Mouse (Mus musculus) MEL (cell line): ENCODE results near the gene Phgr1. TPM values are rescaled to one million over a fixed set of nuclear protein-coding genes. Genes with fewer than 3 reads are reported as not detected.
A peak's percentile ranks its signal among the peaks of the same experiment; 100 is the strongest.

ENCODE experiments used
- DNase-seq: peaks from one replicate; pipeline ENCODE4 v3.0.0; 2011; ENCODE audit warnings: low read depth, low spot score
- H3K27ac ChIP-seq: 2 replicates; pipeline ENCODE4 v1.5.1; 2012; ENCODE audit warnings: low read depth, mild to moderate bottlenecking, control low read depth, low read length, moderate library complexity; ENCODE audit not compliant: control insufficient read depth
- H3K27me3 ChIP-seq, 2 experiments: fragments of 150-350 bp in 1 of 2; sonication (generic) in 1 of 2; 2 replicates each; pipeline ENCODE4 v1.6.1; 2012; ENCODE audit warnings: low read length in 2 of 2, mild to moderate bottlenecking in 2 of 2, improper control_type of control experiment in 1 of 2, moderate library complexity in 1 of 2; ENCODE audit not compliant: insufficient read depth in 2 of 2, control insufficient read depth in 1 of 2
- H3K36me3 ChIP-seq, 2 experiments: 2 replicates each; pipeline ENCODE4 v1.6.1; 2012 to 2014; ENCODE audit warnings: low read length in 2 of 2, improper control_type of control experiment in 1 of 2, inconsistent platforms in 1 of 2, mild to moderate bottlenecking in 1 of 2; ENCODE audit not compliant: insufficient read depth in 2 of 2, control insufficient read depth in 1 of 2
- H3K4me1 ChIP-seq, 2 experiments: fragments of 150-350 bp in 1 of 2; sonication (generic) in 1 of 2; 2 replicates each; pipeline ENCODE4 v1.6.1; 2012; ENCODE audit warnings: low read length in 2 of 2, improper control_type of control experiment in 1 of 2, mild to moderate bottlenecking in 1 of 2; ENCODE audit not compliant: insufficient read depth in 2 of 2, control insufficient read depth in 1 of 2
- H3K4me3 ChIP-seq, 2 experiments: fragments of 150-350 bp in 1 of 2; sonication (generic) in 1 of 2; 2 replicates each; pipeline ENCODE4 v1.5.1; 2012; ENCODE audit warnings: low read depth in 2 of 2, low read length in 2 of 2, mild to moderate bottlenecking in 2 of 2, moderate library complexity in 2 of 2, control low read depth in 1 of 2, improper control_type of control experiment in 1 of 2; ENCODE audit not compliant: control insufficient read depth in 1 of 2, insufficient read depth in 1 of 2
- H3K79me2 ChIP-seq: 2 replicates; pipeline ENCODE4 v1.6.1; 2012; ENCODE audit warnings: mild to moderate bottlenecking, low read length, moderate library complexity; ENCODE audit not compliant: control insufficient read depth, poor library complexity, insufficient read depth
- H3K9ac ChIP-seq: 2 replicates; pipeline ENCODE4 v1.6.1; 2012; ENCODE audit warnings: low read depth, mild to moderate bottlenecking, control low read depth, low read length, moderate library complexity; ENCODE audit not compliant: control insufficient read depth, poor library complexity, severe bottlenecking
- H3K9me3 ChIP-seq: fragments of 150-350 bp; sonication (generic); replicated peaks from 2 replicates; pipeline ENCODE4 v1.6.1; 2012; ENCODE audit warnings: mild to moderate bottlenecking, low read length, improper control_type of control experiment, moderate library complexity; ENCODE audit not compliant: insufficient read depth
- BHLHE40 ChIP-seq: IDR thresholded peaks from 2 replicates; pipeline ENCODE4 v1.6.1; 2012; ENCODE audit warnings: low read depth, mild to moderate bottlenecking, inconsistent platforms, low read length, improper control_type of control experiment, borderline replicate concordance
- CHD1 ChIP-seq: IDR thresholded peaks from 2 replicates; pipeline ENCODE4 v1.6.1; 2012; ENCODE audit warnings: low read depth, mild to moderate bottlenecking, inconsistent platforms, low read length, improper control_type of control experiment
- CHD2 ChIP-seq: IDR thresholded peaks from 2 replicates; pipeline ENCODE4 v1.6.1; 2011; ENCODE audit warnings: low read length, improper control_type of control experiment
- ELF1 ChIP-seq: IDR thresholded peaks from 2 replicates; pipeline ENCODE4 v1.6.1; 2014; ENCODE audit warnings: low read depth, mild to moderate bottlenecking, inconsistent platforms, low read length, improper control_type of control experiment, moderate library complexity
- ETS1 ChIP-seq: IDR thresholded peaks from 2 replicates; pipeline ENCODE4 v1.6.1; 2012; ENCODE audit warnings: low read depth, mild to moderate bottlenecking, inconsistent platforms, low read length, improper control_type of control experiment, moderate library complexity
- GABPA ChIP-seq: IDR thresholded peaks from 2 replicates; pipeline ENCODE4 v1.6.1; 2012; ENCODE audit warnings: low read depth, mild to moderate bottlenecking, inconsistent platforms, low read length, improper control_type of control experiment, moderate library complexity
- GATA1 ChIP-seq: IDR thresholded peaks from 2 replicates; pipeline ENCODE4 v1.6.1; 2011; ENCODE audit warnings: low read depth, low read length, improper control_type of control experiment
- JUND ChIP-seq: IDR thresholded peaks from 2 replicates; pipeline ENCODE4 v1.6.1; 2011; ENCODE audit warnings: low read depth, mild to moderate bottlenecking, improper control_type of control experiment, low read length
- KAT2A ChIP-seq: conservative IDR thresholded peaks from 2 replicates; pipeline ENCODE4 v1.6.1; 2012; ENCODE audit warnings: low read depth, low read length, improper control_type of control experiment, inconsistent platforms
- MAFK ChIP-seq: IDR thresholded peaks from 2 replicates; pipeline ENCODE4 v1.6.1; 2011; ENCODE audit warnings: low read depth, mild to moderate bottlenecking, low read length, improper control_type of control experiment, borderline replicate concordance
- MAX ChIP-seq: IDR thresholded peaks from 2 replicates; pipeline ENCODE4 v1.6.1; 2011; ENCODE audit warnings: low read length, improper control_type of control experiment
- MAZ ChIP-seq: IDR thresholded peaks from 2 replicates; pipeline ENCODE4 v1.6.1; 2012; ENCODE audit warnings: low read depth, mild to moderate bottlenecking, inconsistent platforms, low read length, improper control_type of control experiment
- MEF2A ChIP-seq: IDR thresholded peaks from 2 replicates; pipeline ENCODE4 v1.6.1; 2014; ENCODE audit warnings: low read depth, mild to moderate bottlenecking, inconsistent platforms, low read length, improper control_type of control experiment; ENCODE audit not compliant: poor library complexity, insufficient replicate concordance, severe bottlenecking; ENCODE audit errors: extremely low read depth
- MYB ChIP-seq: IDR thresholded peaks from 2 replicates; pipeline ENCODE4 v1.6.1; 2011; ENCODE audit warnings: mild to moderate bottlenecking, low read depth, low read length, improper control_type of control experiment
- POLR2AphosphoS2 ChIP-seq: IDR thresholded peaks from 2 replicates; pipeline ENCODE4 v1.6.1; 2011; ENCODE audit warnings: low read length, improper control_type of control experiment
- POLR2AphosphoS5 ChIP-seq: IDR thresholded peaks from 2 replicates; pipeline ENCODE4 v1.6.1; 2012; ENCODE audit warnings: low read depth, borderline replicate concordance, mild to moderate bottlenecking, inconsistent platforms, low read length, moderate library complexity, mixed read lengths
- RAD21 ChIP-seq: IDR thresholded peaks from 2 replicates; pipeline ENCODE4 v1.6.1; 2011; ENCODE audit warnings: mild to moderate bottlenecking, low read depth, low read length, improper control_type of control experiment
- RCOR1 ChIP-seq: IDR thresholded peaks from 2 replicates; pipeline ENCODE4 v1.6.1; 2012; ENCODE audit warnings: low read depth, mild to moderate bottlenecking, inconsistent platforms, low read length, improper control_type of control experiment
- SMC3 ChIP-seq: IDR thresholded peaks from 2 replicates; pipeline ENCODE4 v1.6.1; 2011; ENCODE audit warnings: low read depth, low read length, improper control_type of control experiment
- TAL1 ChIP-seq: IDR thresholded peaks from 2 replicates; pipeline ENCODE4 v1.6.1; 2012; ENCODE audit warnings: mild to moderate bottlenecking, inconsistent platforms, low read length, moderate library complexity, mixed read lengths
- TBP ChIP-seq: IDR thresholded peaks from 2 replicates; pipeline ENCODE4 v1.8.0; 2011; ENCODE audit warnings: low read depth, low read length, improper control_type of control experiment
- UBTF ChIP-seq: IDR thresholded peaks from 2 replicates; pipeline ENCODE4 v1.6.1; 2012; ENCODE audit warnings: low read depth, mild to moderate bottlenecking, inconsistent platforms, low read length, improper control_type of control experiment, moderate library complexity, borderline replicate concordance; ENCODE audit not compliant: insufficient read depth
- USF2 ChIP-seq, 2 experiments: IDR thresholded peaks; 2 replicates each; pipeline ENCODE4 v1.6.1; 2011 to 2012; ENCODE audit warnings: improper control_type of control experiment in 2 of 2, low read length in 2 of 2, borderline replicate concordance in 1 of 2, inconsistent platforms in 1 of 2, low read depth in 1 of 2, mild to moderate bottlenecking in 1 of 2; ENCODE audit not compliant: insufficient read depth in 1 of 2
- ZC3H11A ChIP-seq: IDR thresholded peaks from 2 replicates; pipeline ENCODE4 v1.6.1; 2012; ENCODE audit warnings: low read depth, mild to moderate bottlenecking, inconsistent platforms, low read length, improper control_type of control experiment
- ZKSCAN1 ChIP-seq: IDR thresholded peaks from 2 replicates; pipeline ENCODE4 v1.6.1; 2012; ENCODE audit warnings: low read depth, mild to moderate bottlenecking, inconsistent platforms, low read length, improper control_type of control experiment, moderate library complexity
- ZMIZ1 ChIP-seq: IDR thresholded peaks from 2 replicates; pipeline ENCODE4 v1.6.1; 2012; ENCODE audit warnings: low read depth, mild to moderate bottlenecking, inconsistent platforms, low read length, improper control_type of control experiment, moderate library complexity
- ZNF384 ChIP-seq: IDR thresholded peaks from 2 replicates; pipeline ENCODE4 v1.6.1; 2012; ENCODE audit warnings: low read depth, mild to moderate bottlenecking, inconsistent platforms, low read length, improper control_type of control experiment
- polyA plus RNA-seq, 2 experiments: library from polyadenylated mRNA; stranded (reverse) in 1 of 2; unstranded in 1 of 2; fragments of >175 nt in 1 of 2; fragments of >200 nt in 1 of 2; gene quantifications; 2 replicates each; pipeline versions ENCODE4 v1.2.1 to v1.2.4; 2012; ENCODE audit warnings: low replicate concordance in 2 of 2, low read depth in 1 of 2; ENCODE audit not compliant: insufficient read length in 2 of 2, insufficient read depth in 1 of 2, missing spikeins in 1 of 2
- total RNA-seq: library from RNA; depleted of rRNA; stranded (reverse); fragments of 300-350 nt; gene quantifications from 2 replicates; pipeline ENCODE4 v1.2.3, GENCODE M21; 2012; rRNA removed

The Phgr1 gene
- total RNA-seq: not detected in 2 replicates
- not detected for polyA plus RNA-seq

GRCm38 (mm10) chr2:118772158-118772874 lies at the start of gene Phgr1:
Gene Phgr1, plus strand, starts transcription at chr2:118772769.
- DNase-seq: no peak
- Histone ChIP-seq H3K9me3 (no peaks in the 10 kb centered on the region), H3K4me1 (peaks cover 9 to 24% of the 10 kb centered on the region in 2 experiments), H3K79me2 (no peaks in the 10 kb centered on the region), H3K36me3 (peaks cover 0 to 3% of the 10 kb centered on the region in 2 experiments; a peak in 2 of 4 replicates), H3K4me3 (no peak within 1 kb of the TSS), H3K27ac (no peak within 1 kb of the TSS), H3K27me3 (no peaks in the 10 kb centered on the region), H3K9ac (no peak within 1 kb of the TSS)
- TF ChIP-seq SMC3: no peak
- no peak for TF ChIP-seq JUND
- no peak for TF ChIP-seq CHD2
- no peak for TF ChIP-seq ZNF384
- TF ChIP-seq KAT2A: no peak
- no peak for TF ChIP-seq MEF2A
- TF ChIP-seq ETS1: no peak
- no peak for TF ChIP-seq MAFK
- TF ChIP-seq MAX: no peak
- no peak for TF ChIP-seq MYB
- no peak for TF ChIP-seq POLR2AphosphoS2

GRCm38 (mm10) chr2:118723693-118724486 lies 48.7 kb upstream of the Phgr1 start:
- H3K9ac ChIP-seq: no peak overlapping the region
- no peak overlapping the region for H3K4me3 ChIP-seq
- peaks cover 7 to 32% of the 10 kb centered on the region in 2 experiments; a peak in 3 of 4 replicates for H3K4me1 ChIP-seq
- DNase-seq: peak; percentile 76
- H3K79me2 ChIP-seq: peaks cover 15% of the 10 kb centered on the region
- H3K27ac ChIP-seq: peak overlapping the region; percentile 20; the same call in 1 of the 2 replicates
- no peaks in the 10 kb centered on the region for H3K9me3 ChIP-seq
- H3K27me3 ChIP-seq: no peaks in the 10 kb centered on the region
- H3K36me3 ChIP-seq: peaks cover 0 to 20% of the 10 kb centered on the region in 2 experiments; a peak in 3 of 4 replicates
- TF ChIP-seq GABPA (no peak), POLR2AphosphoS5 (no peak), GATA1 (peak; percentile 85), ZC3H11A (no peak), CHD1 (no peak), RCOR1 (peak; percentile 87), RAD21 (no peak), TAL1 (peak; percentile 67), ELF1 (peak; percentile 19; the same call in 1 of the 2 replicates), MEF2A (no peak), ZMIZ1 (0 out of 2 replicates have a peak, but pooled peaks have one; percentile 30), TBP (no peak), BHLHE40 (0 out of 2 replicates have a peak, but pooled peaks have one; percentile 23), MAZ (no peak), USF2 (IDR thresholded peaks at IDR 0.05; ENCODE audit: borderline replicate concordance in 1 of 2, insufficient read depth in 1 of 2, low read depth in 1 of 2, low read length in 2 of 2) (no peak), ZKSCAN1 (no peak), UBTF (no peak), POLR2AphosphoS2 (no peak), MAX (no peak), ZNF384 (no peak)
